Mouse (Mus musculus): ENCODE data around the gene Cmtm1.
"Not testable (repeated sequence)": the region's sequence is repeated elsewhere in the genome, so short reads cannot be mapped to it uniquely, and the experiment has no call there.

Cmtm1 gene

DNA sequence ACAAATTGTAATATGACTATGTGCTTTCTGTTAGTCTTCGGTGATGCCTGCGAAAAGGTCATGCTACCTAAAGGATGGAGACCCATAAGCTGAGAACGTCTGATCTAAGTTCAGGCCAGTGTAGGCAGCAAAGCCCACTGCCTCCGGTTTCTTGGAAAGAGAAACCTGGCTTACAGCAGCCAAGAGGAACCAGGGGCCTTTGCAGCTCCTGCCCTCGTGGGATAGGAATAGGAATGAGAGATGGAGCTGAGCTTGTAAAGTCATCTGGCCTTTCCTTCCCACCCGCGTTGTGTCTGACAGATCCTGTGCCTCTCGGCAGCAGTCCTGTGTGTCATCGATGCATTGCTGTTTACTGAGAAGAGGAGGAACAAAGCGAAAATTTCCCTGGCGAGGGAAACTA, 11.3 kb upstream of the Cmtm1 start, which contains the start of gene Gm11020:
Gm11020 (plus strand) TSS at position 301 of the 400 bp plus-strand sequence.
- not testable (repeated sequence) for DNase-seq (ENCODE audit: extremely low read depth, low read depth)

DNA sequence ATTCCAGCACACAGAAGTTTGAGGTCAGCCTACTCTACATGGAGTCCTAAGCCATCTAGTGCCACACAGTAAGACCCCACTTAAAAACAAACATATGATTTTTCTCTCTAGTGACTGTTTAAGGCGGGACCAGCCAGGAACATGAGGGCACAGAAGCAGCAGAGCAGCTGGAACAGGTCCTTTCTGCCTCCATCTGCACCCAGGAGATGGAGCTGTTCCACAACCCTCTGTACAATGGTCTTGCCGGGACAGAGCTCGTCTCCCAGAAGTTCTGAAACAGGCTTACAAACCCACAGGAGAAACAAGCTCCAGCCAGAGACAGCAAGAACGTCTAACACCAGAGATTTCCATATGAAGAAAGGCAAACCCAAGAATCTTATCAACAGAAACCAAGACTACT, 3.4 kb upstream of the Cmtm1 start:
- DNase-seq (ENCODE audit: extremely low read depth, low read depth), result no peak

DNA sequence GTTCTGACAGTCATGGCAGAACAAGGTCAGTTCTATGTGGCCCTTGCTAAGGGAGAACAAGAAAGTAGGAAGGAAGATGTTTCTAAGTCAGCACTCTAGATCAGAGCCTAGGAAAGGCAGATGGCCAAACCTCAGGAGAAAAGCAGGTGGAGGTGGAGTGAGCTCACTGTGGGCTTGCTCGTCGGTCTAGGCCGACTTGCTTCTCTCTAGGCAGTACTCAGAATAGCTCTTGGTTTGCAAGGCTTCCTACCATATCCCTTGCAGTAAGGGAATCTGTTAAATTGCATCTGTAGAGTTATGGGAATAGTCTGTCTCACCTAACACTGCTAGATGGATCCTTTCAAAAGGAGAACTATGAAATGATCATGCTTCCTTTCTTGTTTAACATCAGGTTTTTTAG, 2.1 kb upstream of the Cmtm1 start:
- not testable (repeated sequence) for DNase-seq (ENCODE audit: extremely low read depth, low read depth)

DNA sequence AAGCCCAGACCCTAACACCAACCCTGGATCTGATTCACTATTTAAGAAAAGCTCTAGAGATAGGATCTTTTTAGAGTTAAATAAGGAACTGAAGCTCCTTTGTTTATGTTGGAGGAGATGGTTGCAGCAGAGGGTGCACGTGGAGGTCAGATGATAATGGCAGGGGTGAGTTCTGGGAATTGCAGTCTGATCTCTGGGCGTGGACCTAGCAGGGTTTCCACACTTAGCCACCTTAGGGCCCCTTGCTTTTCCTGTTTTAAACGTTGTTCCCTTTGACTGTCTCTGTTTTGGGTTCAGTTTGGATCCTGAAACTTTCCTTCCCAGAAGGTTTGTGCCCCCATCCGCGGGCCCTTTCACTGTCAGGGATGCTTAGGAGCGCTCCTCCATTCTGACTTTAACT, 1.6 kb downstream of the Cmtm1 start:
- not testable (repeated sequence) for DNase-seq (ENCODE audit: extremely low read depth, low read depth)

DNA sequence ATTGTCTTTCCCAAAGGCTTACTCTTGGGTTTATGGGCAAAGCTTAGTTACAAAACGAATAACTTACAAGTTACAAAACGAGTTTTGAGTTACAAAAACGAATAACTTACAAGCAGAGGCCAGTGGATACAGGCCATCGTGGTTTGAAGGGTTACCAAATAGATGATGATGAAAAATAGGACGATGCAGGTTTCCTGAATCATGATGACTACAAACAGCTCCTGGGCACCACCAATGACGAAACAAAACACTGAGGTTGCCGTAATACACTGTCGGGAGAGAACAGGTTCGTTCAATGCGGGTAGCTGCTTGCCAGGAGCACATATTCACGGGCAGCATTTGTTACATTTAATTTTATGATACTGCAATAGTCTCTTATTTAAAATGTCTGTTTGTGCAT, 5.0 kb downstream of the Cmtm1 start:
- no peak for DNase-seq (ENCODE audit: extremely low read depth, low read depth)

DNA sequence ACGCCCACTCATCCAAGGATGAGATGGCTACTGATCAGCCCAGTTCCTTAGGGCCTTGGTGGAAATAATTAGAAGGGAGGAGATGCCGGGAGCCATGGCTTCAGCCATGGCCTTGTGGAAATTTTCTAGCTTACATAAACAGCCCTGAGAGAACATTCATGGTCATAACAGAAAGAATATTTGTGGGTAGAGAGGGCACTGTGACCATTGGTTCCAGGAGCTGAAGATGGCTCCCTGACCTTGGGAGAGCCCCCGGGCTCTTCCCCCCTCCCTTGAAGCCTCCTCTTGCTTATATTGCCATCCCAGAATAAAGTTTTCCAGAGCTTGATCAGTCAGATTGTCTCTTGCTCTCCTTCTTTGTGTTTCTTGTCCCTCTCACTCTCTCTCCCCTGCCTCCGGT, 7.4 kb downstream of the Cmtm1 start:
- DNase-seq (ENCODE audit: extremely low read depth, low read depth), result not testable (repeated sequence)

DNA sequence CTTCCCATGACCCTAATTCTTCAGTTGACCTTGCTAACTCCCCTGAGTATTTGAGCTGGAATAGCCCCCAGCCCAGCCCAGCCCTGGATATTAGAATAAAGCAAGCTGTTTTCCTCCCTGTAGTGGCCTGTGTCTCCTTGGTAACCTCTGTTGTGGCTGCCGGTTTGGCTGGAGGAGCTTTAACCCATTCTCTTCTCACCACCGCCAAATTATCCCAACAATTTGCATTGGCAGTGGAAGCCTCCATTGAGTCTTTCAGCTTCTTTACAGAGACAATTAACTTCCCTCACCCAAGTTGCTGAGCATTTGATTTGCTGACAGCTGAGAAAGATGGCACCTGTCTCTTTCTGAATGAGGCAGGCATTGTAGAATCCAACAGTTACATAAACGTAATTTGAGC, 8.4 kb downstream of the Cmtm1 start:
- not testable (repeated sequence) for DNase-seq (ENCODE audit: extremely low read depth, low read depth)

DNA sequence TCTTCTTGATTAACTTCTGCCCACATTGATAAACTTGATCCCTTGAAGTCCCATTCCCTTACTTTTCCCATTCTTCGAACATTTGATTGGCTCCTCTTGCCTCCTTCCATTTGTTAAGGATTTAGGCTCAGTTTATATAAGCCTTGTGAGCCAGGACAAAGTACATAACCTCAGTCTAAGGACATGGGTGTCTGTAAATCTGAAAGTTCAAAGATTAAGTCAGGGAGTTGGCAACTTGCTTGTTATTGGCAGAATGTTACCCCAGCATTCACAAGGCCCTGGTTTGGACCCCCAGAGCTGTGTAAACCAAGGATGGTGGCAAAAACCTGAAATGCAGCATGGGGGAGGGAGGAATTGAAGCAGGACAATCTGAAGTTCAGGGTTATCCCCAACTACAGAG, 15.5 kb downstream of the Cmtm1 start:
- DNase-seq (ENCODE audit: extremely low read depth, low read depth), result no peak

DNA sequence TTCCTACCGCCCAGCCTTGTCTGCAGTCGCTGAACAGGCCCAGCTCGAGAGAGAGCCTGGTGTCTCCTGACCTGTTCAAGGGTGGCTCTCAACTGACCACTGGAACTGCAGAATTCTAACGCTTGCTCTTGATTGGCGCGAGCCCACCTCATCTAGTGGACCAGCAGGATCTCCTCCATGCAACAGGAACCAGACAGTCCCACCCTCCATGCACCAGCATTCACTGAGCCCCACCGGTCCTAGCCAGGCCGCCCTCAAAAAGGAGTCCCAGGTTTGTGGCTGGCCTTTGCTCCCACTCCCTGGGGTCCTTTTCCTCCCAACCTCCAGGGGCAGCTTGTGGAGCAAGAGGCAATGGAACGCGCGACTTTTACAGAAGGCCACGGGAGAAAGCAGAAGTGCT, 16.9 kb downstream of the Cmtm1 start, which contains the start of gene Cmtm2a:
Cmtm2a (minus strand) TSS at position 101 of the 400 bp plus-strand sequence.
- not testable (repeated sequence) for DNase-seq (ENCODE audit: extremely low read depth, low read depth)

DNA sequence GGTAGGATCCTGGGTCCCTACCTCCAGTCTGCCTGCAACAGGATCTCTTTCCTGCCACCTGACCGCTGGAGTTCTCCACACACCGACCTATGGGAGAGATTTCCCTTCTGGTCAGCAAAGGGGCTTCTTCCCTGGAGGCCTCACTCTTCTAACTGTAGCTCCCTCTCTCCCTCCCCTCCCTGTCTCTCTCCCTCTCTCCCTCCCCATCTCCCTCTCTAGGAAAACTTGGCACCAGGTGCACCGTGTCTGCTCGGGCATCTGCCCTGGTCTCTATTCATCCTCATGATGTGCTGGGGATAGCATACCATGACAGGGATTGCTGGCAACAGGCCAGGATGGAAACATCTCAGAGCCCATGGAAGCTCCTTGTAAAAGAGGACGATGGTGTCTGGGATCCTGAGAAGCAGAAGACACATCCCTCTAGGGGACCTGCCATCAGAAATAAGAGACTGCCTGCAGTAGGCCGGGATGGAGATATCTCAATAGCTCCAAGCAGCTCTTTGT, 41.0 kb downstream of the Cmtm1 start:
- DNase-seq (ENCODE audit: extremely low read depth, low read depth), result no peak

DNA sequence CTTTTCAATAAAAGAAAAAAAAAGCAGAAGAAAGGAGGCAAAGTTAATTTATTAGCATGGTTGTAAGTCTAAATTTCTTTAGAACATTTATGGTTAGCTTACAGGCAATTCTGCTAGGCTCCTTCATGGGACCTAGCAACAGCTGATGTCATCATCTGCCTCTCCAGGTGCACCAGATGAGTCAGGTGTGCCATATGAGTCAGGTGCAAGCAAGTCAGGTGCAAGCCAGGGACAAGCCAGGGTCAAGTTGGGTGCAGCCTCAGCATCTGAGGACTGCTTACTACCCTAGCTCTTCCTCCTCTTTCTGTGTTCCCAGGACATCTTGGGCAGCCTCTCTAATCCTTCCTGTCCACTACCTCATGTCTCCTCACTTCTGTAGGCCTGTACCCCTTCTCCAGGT, 41.6 kb downstream of the Cmtm1 start:
- DNase-seq (ENCODE audit: extremely low read depth, low read depth), result no peak

DNA sequence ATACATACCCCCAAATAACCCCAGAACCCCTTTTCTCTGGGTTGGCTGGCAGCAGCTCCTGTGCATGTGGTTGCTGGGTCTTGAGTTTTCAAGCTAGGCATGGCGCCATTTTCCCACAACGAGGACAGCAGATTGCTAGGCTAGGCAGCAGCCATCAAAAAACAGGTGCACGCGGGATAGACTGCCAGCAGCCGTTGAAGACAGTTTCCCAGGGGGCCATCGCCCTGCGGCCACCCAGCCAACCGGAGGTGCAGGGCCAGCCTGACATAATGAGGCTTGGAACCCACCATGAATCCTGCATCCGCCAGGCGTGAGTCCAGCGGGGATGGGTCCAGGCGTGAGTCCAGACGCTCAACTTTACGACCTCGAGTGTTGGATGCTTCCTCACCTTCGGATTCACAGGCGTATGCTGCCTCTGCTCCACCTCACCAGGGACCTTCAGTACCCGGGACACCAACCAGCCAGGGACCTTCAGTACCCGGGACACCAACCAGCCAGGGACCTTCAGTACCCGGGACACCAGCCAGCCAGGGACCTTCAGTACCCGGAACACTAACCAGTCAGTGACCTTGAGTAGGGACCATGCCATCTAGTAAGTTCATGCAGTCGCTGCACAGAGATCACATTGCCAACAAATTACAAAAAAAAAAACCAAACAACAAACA, 45.5 kb downstream of the Cmtm1 start:
- not testable (repeated sequence) for DNase-seq (ENCODE audit: extremely low read depth, low read depth)

DNA sequence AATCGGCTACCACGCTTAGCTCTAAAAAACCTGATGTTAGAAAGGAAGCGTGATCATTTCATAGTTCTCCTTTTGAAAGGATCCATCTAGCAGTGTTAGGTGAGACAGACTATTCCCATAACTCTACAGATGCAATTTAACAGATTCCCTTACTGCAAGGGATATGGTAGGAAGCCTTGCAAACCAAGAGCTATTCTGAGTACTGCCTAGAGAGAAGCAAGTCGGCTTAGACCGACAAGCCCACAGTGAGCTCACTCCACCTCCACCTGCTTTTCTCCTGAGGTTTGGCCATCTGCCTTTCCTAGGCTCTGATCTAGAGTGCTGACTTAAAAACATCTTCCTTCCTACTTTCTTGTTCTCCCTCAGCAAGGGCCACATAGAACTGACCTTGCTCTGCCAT, 48.1 kb downstream of the Cmtm1 start:
- DNase-seq (ENCODE audit: extremely low read depth, low read depth), result not testable (repeated sequence)

DNA sequence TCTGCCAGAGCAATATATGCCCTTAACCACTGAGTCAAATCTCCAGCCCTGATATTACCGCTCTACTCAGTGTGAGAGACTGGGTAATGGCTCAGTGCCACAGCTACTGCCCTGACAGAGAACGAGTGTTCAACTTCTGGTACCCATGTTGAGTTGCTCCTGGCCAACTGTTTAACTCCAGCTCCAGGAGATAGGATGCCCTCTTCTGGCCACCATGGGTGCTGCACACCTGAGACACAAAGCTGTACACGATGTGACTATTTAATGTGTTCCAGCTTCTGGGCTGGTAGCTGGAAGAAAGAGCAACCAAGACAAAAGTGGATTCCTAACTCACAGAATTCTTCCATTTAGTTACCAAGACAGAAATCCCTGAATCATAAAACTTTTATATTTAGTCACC, 56.9 kb downstream of the Cmtm1 start:
- DNase-seq (ENCODE audit: extremely low read depth, low read depth), result peak; percentile 43

DNA sequence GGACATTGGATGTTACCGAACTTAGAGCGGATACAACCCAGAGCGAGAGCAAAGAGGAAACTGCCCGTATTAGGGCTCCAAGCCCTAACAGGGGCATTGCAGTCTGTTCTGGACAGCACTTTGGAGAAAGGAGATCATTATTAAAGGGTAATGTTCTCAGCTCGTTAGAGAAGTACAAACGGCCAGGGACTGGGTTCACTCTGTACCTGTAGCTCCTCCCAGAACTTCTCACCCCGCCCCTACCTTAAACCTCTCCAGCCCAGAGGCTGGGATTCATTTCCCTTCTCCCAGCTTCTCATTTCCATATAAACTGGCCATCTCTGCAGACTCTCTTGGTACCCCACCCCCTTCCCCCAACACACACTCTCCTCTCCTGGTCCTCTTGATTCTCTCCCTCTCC, 58.5 kb downstream of the Cmtm1 start:
- no peak for DNase-seq (ENCODE audit: extremely low read depth, low read depth)

DNA sequence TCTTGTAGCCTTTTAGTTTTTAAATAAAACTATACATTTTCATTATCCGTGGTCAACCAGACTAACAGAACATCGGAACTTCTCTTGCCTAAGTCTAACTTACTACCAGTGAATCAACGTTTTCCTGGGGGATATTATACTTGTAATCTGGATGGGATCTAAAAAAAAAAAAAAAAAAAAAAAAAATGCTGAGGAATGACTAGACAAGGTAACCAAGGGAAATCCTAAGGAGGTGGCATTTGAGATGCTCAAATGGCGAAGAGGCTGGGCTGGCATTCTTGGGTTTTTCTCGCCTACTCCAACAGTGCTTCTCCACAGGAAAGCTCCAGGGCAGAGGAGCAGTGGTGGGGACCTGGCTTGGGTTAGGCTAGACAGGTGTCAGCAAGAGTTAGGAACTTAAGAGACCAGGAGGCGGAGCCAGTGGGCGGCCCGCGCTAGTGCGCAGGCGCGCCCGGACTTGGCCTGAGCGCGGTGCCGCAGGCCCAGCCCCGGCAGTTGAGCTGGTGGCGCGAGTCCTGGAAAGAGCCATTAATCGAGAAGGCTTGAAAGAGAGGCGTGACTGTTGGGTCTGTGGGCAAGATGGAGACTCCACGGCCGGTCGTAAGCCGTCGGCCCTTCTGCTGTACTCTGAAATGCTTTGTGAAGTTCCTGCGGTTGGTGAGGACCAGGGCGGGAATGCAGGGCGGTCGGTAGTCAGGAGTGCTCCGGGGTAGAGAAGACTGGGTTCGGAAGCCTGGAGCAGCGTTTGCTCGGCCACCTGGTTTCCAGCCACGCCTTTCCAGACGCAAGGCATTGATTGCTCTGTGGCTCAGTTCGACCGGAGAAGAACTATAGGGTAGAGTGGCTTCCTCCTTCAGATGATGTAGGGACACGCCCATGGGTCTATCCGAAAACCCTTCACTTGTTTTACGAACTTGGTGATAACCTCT, 59.2 kb downstream of the Cmtm1 start, which contains the start of gene Cklf:
Cklf (plus strand) TSS at position 423 of the 929 bp plus-strand sequence.
- DNase-seq (ENCODE audit: extremely low read depth, low read depth), result peak; percentile 77

DNA sequence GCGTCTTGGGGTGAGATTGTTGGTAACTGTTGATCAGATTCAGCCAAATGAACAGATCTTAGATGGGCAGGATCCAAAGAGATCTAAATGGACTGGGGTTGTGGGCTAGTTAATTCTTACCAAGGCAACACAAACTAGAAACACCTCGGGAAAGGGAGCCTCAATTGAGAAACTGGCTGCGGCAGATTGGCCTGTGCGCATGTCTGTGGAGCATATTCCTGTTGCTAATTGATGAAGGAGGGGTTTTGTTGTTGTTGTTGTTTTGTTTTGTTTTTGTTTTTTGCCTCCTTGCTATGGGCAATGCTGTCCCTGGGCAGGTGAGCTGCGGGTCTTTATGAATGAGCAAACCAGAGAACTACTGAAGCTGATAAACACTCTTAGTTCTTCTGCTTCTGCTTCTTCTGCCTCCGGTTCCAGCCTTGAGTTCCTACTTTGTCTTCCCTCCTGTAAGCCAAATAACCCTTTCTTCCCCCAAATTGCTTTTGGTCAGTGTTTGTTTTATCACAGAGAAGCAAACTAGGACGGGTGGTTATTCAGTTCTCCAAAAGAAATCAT, 60.4 kb downstream of the Cmtm1 start:
- DNase-seq (ENCODE audit: extremely low read depth, low read depth), result no peak

DNA sequence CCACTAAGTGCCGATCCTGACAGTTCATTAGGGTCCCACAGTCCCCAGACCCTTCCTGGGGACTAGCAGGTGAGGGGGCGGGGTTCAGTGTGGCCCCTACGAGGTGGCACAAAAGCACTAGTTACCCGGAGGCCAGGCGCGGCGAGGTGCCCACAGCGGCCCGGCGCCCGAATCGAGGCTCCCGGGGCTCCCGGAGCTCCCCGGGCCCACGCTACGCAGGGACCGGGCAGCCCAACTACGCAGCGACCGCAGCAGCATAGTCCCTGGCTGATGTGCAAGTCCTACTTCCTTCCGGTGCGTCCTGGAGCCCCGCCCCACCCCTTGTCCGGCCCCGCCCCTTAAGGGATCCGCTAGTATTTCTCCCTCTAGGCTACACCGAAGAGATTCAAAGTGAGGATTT, 61.7 kb downstream of the Cmtm1 start, which contains the start of gene Tk2:
Tk2 (minus strand) TSS at position 283 of the 400 bp plus-strand sequence.
- peak; percentile 70 for DNase-seq (ENCODE audit: extremely low read depth, low read depth)

DNA sequence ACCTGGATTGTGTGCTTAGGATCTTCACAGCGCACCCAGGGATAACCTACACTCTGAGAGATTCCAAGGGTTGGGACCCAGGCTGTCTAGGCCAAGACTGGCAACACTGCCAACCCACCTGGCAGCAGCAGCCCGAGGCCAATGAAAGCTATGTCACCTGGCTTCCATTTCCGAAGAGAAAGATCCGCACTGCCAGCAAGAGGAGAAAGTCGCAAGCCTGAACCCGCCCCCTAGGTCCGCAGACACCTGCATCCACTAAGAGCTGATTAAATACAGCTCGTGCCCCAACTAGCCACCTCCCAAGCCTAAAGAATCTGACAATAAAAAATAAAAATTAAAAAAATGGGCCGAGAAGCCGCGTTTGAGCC, 62.1 kb downstream of the Cmtm1 start:
- no peak for DNase-seq (ENCODE audit: extremely low read depth, low read depth)

DNA sequence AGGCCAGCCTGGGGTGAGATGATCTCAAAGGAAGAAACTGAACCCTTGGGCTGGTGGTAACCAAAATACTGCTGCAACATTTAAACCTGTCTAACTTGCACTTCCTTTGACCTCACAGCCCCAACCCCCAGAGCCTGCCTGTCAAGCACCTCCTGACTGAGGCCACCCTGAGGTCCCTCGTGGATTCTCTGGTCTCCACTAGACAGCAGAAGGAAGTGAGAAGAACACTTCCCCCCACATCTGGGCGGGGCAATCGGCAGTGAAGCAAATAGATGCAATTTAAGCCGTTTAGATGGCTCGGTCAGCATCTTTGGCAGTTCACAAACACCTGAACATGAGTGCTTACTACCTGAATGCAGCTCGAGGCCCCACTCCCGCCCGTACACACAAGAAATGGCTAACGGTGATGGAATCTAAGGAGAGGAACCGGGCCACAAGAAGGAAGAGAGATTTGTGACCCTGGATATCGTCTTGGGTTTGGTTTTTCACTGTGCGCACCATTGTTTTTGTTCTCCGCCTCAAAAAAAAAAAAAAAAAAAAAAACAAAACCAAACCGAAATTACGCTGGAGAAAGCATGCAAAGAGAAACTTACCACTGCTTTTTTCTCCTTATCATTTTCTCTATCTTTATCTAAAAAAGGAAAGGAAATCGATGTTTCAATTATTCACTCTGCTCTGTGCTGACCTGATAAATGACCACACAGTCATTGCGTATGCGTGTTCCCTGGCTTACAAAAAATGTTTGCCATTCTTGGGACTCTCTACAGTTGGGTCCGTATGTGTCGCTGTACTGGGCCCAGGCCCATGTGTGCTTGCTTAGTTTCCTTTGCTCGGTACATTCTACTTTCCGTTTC, 62.7 kb downstream of the Cmtm1 start:
- DNase-seq (ENCODE audit: extremely low read depth, low read depth), result peak; percentile 39

DNA sequence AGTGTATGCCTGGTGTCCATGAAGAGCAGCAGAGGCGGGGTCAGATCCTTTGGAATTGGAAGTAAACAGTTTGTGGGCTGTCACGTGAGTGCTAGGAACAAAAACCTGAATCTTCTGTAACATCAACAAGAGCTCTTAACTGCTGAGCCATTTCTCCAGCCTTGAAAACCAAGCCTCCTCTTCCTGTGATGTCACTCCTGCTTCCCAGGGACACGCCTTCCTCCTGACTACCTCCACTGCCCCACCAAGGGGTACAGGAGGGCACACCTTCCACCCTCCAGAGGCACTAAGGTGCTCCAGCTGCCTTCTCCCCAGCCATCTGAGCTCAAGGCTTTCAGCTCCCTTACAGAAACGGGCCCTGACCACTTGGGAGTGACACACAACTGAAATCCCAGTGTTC, 63.3 kb downstream of the Cmtm1 start:
- no peak for DNase-seq (ENCODE audit: extremely low read depth, low read depth)
